Mouse (Mus musculus): ENCODE measurements around the gene Ccl3. TPM values are rescaled to one million over a fixed set of nuclear protein-coding genes. Genes with fewer than 3 reads are reported as not detected.

Gene Ccl3
- polyA plus RNA-seq, 3 experiments from 2014 or later: 0.75 to 40.0 (median 1.2) TPM

GRCm38 (mm10) chr11:83619037-83619436 lies 30.1 kb downstream of the Ccl3 start:
- no peak for ATAC-seq

- ATAC-seq: no peak
Observed at GRCm38 (mm10) chr11:83618238-83618637, 30.9 kb downstream of the Ccl3 start.

GRCm38 (mm10) chr11:83616586-83616985 lies 32.6 kb downstream of the Ccl3 start:
- ATAC-seq: no peak

GRCm38 (mm10) chr11:83610900-83611299 lies 38.3 kb downstream of the Ccl3 start:
- no peak for ATAC-seq

- no peak for ATAC-seq
Observed at GRCm38 (mm10) chr11:83606396-83606795, 42.8 kb downstream of the Ccl3 start.

GRCm38 (mm10) chr11:83605535-83605934 lies 43.6 kb downstream of the Ccl3 start:
- ATAC-seq: no peak

GRCm38 (mm10) chr11:83604698-83605097 lies 44.5 kb downstream of the Ccl3 start:
- no peak for ATAC-seq

- ATAC-seq: no peak
Observed at GRCm38 (mm10) chr11:83603399-83603798, 45.8 kb downstream of the Ccl3 start.

GRCm38 (mm10) chr11:83600576-83600975 lies 48.6 kb downstream of the Ccl3 start:
- ATAC-seq: no peak

- ATAC-seq: no peak
Observed at GRCm38 (mm10) chr11:83598991-83599390, 50.2 kb downstream of the Ccl3 start.

GRCm38 (mm10) chr11:83598207-83598837 lies 50.8 kb downstream of the Ccl3 start:
- ATAC-seq: no peak

Other genes with a start within 250 kb of the Ccl3 start
- gene Rasl10b, start 240.2 kb downstream of the Ccl3 start, polyA plus RNA-seq (2017; shearing (Covaris generic)): not detected
- gene Gas2l2, start 219.9 kb downstream of the Ccl3 start, polyA plus RNA-seq (2017; shearing (Covaris generic)): not detected
- 1 to 10 TPM in 1 of 3 experiments, under 1 TPM in 1, not detected in 1; 0.48 to 1.6 TPM for gene 1700020L24Rik, start 211.7 kb downstream of the Ccl3 start, polyA plus RNA-seq (2017; shearing (Covaris generic))
- gene Mmp28, start 186.3 kb downstream of the Ccl3 start, polyA plus RNA-seq (2017; shearing (Covaris generic)): not detected
- 10 to 100 TPM; 17.8 to 20.6 (median 19.4) TPM for gene Taf15, start 176.3 kb downstream of the Ccl3 start, polyA plus RNA-seq (2017; shearing (Covaris generic))
- 1 to 10 TPM in 1 of 3 experiments, under 1 TPM in 1, not detected in 1; 0.24 to 6.5 TPM for gene Heatr9, start 127.2 kb downstream of the Ccl3 start, polyA plus RNA-seq (2017; shearing (Covaris generic))
- 1,000 to 10,000 TPM in 1 of 3 experiments, 100 to 1,000 TPM in 2; 180 to 6,393 (median 256) TPM for gene Ccl5, start 118.8 kb downstream of the Ccl3 start, polyA plus RNA-seq (2017; shearing (Covaris generic))
- not detected for gene Ccl9, start 70.7 kb downstream of the Ccl3 start, polyA plus RNA-seq (2017; shearing (Covaris generic))
- gene Ccl6, start 56.3 kb downstream of the Ccl3 start, polyA plus RNA-seq (2017; shearing (Covaris generic)): 1 to 10 TPM in 1 of 3 experiments, not detected in 2; 1.3 TPM
- gene Rpl9-ps1, start 3.7 kb downstream of the Ccl3 start, polyA plus RNA-seq (2017; shearing (Covaris generic)): not detected
- 100 to 1,000 TPM in 1 of 3 experiments, 1 to 10 TPM in 2; 6.4 to 184 (median 8.0) TPM for gene Ccl4, start 13.2 kb upstream of the Ccl3 start, polyA plus RNA-seq (2017; shearing (Covaris generic))
- gene Wfdc17, start 54.6 kb upstream of the Ccl3 start, polyA plus RNA-seq (2017; shearing (Covaris generic)): 1 to 10 TPM in 2 of 3 experiments, under 1 TPM in 1; 0.90 to 1.9 (median 1.4) TPM
- not detected for gene Wfdc18, start 59.7 kb upstream of the Ccl3 start, polyA plus RNA-seq (2017; shearing (Covaris generic))
- not detected for gene Wfdc21, start 97.6 kb upstream of the Ccl3 start, polyA plus RNA-seq (2017; shearing (Covaris generic))
- 10 to 100 TPM; 28.7 to 42.7 (median 36.0) TPM for gene Heatr6, start 104.3 kb upstream of the Ccl3 start, polyA plus RNA-seq (2017; shearing (Covaris generic))
- not detected for gene Hnf1b, start 200.7 kb upstream of the Ccl3 start, polyA plus RNA-seq (2017; shearing (Covaris generic))

Measured in inflammation-experienced regulatory T-cells, adult 6 months (primary cell).